Mouse (Mus musculus): Measurements from ENCODE around the gene Mcm6. TPM values are rescaled to one million over a fixed set of nuclear protein-coding genes. Genes with fewer than 3 reads are reported as not detected.

The Mcm6 gene
- polyA plus RNA-seq, 2 experiments: 110 to 231 TPM

DNA sequence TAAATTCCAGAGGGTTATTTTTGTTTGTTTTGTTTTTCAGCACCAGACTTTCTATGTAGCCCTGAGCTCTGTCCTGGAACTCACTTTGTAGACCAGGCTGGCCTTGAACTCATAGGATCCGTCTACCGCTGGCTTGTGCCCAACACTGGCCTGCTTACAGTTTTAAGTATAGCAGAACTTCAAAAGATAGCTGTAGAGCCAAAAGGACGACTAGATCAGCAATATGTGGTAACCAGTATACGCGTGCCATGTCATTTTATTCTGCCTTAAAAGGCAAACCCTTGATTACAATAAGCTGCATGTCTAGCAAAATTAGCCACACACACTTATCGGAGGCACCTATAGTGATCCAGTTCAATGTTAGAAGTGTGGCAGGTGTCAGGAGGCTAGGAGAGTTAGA lies 1.2 kb downstream of the Mcm6 start:
- WGBS (ENCODE audit: insufficient replicate concordance): 33% methylated on average over 6 of the region's 6 CpGs

DNA sequence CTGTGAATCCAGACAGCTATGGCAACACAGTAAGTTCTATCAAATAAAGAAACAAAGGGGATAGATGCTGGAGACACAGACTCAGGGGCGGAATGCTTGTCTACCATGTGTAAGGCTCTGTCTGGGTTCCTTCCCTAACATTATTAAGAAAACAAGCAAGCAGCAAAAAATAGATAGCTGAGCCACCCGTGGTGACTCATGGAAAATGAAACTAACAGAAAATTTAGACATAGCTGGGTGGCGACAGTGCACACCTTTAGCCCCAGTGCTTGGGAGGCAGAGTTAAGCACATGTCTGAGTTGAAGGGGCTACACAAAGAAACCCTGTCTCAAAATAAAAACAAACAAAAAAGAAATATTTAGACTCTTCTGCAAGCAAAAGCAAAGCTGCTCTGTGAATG lies 2.0 kb downstream of the Mcm6 start:
- Histone ChIP-seq H3K4me1 (replicated peaks; ENCODE audit: control insufficient read depth in 2 of 2, insufficient read depth in 2 of 2, low read length in 1 of 2) (peaks cover 24 to 32% of the 10 kb centered on the region in 2 experiments), H3K4me2 (ENCODE audit: low read depth) (peak overlapping the region; percentile 91), H3K27ac (peak overlapping the region; percentile 50), H3K27me3 (ENCODE audit: control insufficient read depth, insufficient read depth, low read length) (no peaks in the 10 kb centered on the region), H3K36me3 (replicated peaks; ENCODE audit: control insufficient read depth, insufficient read depth, low read depth) (peaks cover 49% of the 10 kb centered on the region), H3K4me3 (ENCODE audit: insufficient read depth in 1 of 2, low read depth in 2 of 2, low read length in 2 of 2) (peak overlapping the region; percentile 72 to 90), H3K9ac (replicated peaks) (peak overlapping the region; percentile 78), H3K9me3 (ENCODE audit: control insufficient read depth, low read length) (no peaks in the 10 kb centered on the region)
- peak in 1 of 3 experiments; percentile 23 for DNase-seq (ENCODE audit: low read depth in 3 of 3, low spot score in 3 of 3)
- ATAC-seq (ENCODE audit: insufficient read depth): no peak
- TF ChIP-seq EP300 (IDR thresholded peaks at IDR 0.05; ENCODE audit: low read depth) (no peak), CTCF (IDR thresholded peaks at IDR 0.05; ENCODE audit: low read depth) (no peak)
- 29% methylated on average over 3 of the region's 3 CpGs for WGBS (ENCODE audit: insufficient replicate concordance)

More for the DNA sequence above, 1.2 kb downstream of the Mcm6 start:
- H3K27me3 ChIP-seq (ENCODE audit: control insufficient read depth, insufficient read depth, low read length): no peaks in the 10 kb centered on the region
- peak overlapping the region; percentile 72 to 90 for H3K4me3 ChIP-seq (ENCODE audit: insufficient read depth in 1 of 2, low read depth in 2 of 2, low read length in 2 of 2)
- ATAC-seq (ENCODE audit: insufficient read depth) (no peak), DNase-seq (ENCODE audit: low read depth in 3 of 3, low spot score in 3 of 3) (no peak)
- H3K27ac ChIP-seq: peak overlapping the region; percentile 50; the same call in 1 of the 2 replicates
- no peaks in the 10 kb centered on the region for H3K9me3 ChIP-seq (ENCODE audit: control insufficient read depth, low read length)
- H3K4me1 ChIP-seq (replicated peaks; ENCODE audit: control insufficient read depth in 2 of 2, insufficient read depth in 2 of 2, low read length in 1 of 2): peaks cover 24 to 32% of the 10 kb centered on the region in 2 experiments
- TF ChIP-seq EP300 (IDR thresholded peaks at IDR 0.05; ENCODE audit: low read depth) (no peak), CTCF (IDR thresholded peaks at IDR 0.05; ENCODE audit: low read depth) (no peak)
- H3K36me3 ChIP-seq (replicated peaks; ENCODE audit: control insufficient read depth, insufficient read depth, low read depth): peaks cover 48% of the 10 kb centered on the region
- H3K4me2 ChIP-seq (ENCODE audit: low read depth): peak overlapping the region; percentile 91
- H3K9ac ChIP-seq (replicated peaks): peak overlapping the region; percentile 78

DNA sequence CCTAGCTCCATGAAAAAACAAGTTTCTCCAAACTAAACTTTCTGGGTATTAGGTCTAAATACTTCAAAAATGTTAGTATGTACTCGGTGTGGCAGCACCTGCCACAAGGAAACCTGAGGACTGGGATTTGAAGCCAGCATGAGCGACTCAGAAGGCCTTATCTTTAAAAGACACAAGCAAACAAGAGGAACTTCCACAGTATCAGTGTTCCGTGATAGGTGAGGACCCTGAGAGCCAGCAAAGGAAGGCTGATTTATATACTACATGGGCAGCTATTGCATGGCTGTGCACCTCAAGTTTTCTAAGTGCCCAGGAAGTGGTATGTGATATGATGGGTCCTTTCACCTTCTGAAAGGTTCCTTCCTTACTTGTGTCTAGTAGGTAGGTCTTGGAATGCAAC lies 6.4 kb downstream of the Mcm6 start:
- Histone ChIP-seq H3K9me3 (ENCODE audit: control insufficient read depth, low read length) (no peaks in the 10 kb centered on the region), H3K36me3 (replicated peaks; ENCODE audit: control insufficient read depth, insufficient read depth, low read depth) (peaks cover 87% of the 10 kb centered on the region), H3K27ac (no peak overlapping the region), H3K4me3 (ENCODE audit: insufficient read depth in 1 of 2, low read depth in 2 of 2, low read length in 2 of 2) (no peak overlapping the region), H3K9ac (replicated peaks) (no peak overlapping the region), H3K27me3 (ENCODE audit: control insufficient read depth, insufficient read depth, low read length) (no peaks in the 10 kb centered on the region), H3K4me2 (ENCODE audit: low read depth) (no peak overlapping the region), H3K4me1 (replicated peaks; ENCODE audit: control insufficient read depth in 2 of 2, insufficient read depth in 2 of 2, low read length in 1 of 2) (peaks cover 15 to 21% of the 10 kb centered on the region in 2 experiments)
- WGBS (ENCODE audit: insufficient replicate concordance): 23% methylated on average over 3 of the region's 3 CpGs
- peak in 1 of 3 experiments; percentile 10 for DNase-seq (ENCODE audit: low read depth in 3 of 3, low spot score in 3 of 3)
- ATAC-seq (ENCODE audit: insufficient read depth): no peak
- TF ChIP-seq EP300 (IDR thresholded peaks at IDR 0.05; ENCODE audit: low read depth): no peak
- no peak for TF ChIP-seq CTCF (IDR thresholded peaks at IDR 0.05; ENCODE audit: low read depth)

DNA sequence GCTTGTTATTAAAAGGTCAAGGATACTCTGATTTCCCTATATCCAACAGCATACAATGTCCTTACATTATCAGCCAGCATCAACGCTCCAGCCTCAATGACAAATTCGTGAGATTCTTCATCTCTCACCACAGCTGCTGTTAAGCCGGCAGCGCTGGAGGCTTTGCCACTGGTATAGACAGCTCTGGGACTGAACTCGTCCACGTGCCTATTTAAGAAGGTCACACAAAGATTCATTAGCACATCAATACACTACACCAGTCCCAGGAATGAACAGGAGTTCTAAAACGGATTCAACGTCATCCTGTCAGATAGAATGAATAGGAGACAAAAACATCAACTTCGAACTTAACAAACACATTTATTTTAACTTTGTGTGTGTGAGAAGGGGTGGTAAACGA lies 15.2 kb downstream of the Mcm6 start:
- Histone ChIP-seq H3K9me3 (ENCODE audit: control insufficient read depth, low read length) (no peaks in the 10 kb centered on the region), H3K36me3 (replicated peaks; ENCODE audit: control insufficient read depth, insufficient read depth, low read depth) (peaks cover 92% of the 10 kb centered on the region), H3K27me3 (ENCODE audit: control insufficient read depth, insufficient read depth, low read length) (no peaks in the 10 kb centered on the region), H3K27ac (no peak overlapping the region), H3K4me3 (ENCODE audit: insufficient read depth in 1 of 2, low read depth in 2 of 2, low read length in 2 of 2) (no peak overlapping the region), H3K4me2 (ENCODE audit: low read depth) (no peak overlapping the region), H3K4me1 (replicated peaks; ENCODE audit: control insufficient read depth in 2 of 2, insufficient read depth in 2 of 2, low read length in 1 of 2) (no peaks in the 10 kb centered on the region), H3K9ac (replicated peaks) (no peak overlapping the region)
- TF ChIP-seq EP300 (IDR thresholded peaks at IDR 0.05; ENCODE audit: low read depth): no peak
- no peak for TF ChIP-seq CTCF (IDR thresholded peaks at IDR 0.05; ENCODE audit: low read depth)
- ATAC-seq (ENCODE audit: insufficient read depth) (no peak), DNase-seq (ENCODE audit: low read depth in 3 of 3, low spot score in 3 of 3) (no peak)
- WGBS (ENCODE audit: insufficient replicate concordance): 85% methylated on average over 10 of the region's 10 CpGs

DNA sequence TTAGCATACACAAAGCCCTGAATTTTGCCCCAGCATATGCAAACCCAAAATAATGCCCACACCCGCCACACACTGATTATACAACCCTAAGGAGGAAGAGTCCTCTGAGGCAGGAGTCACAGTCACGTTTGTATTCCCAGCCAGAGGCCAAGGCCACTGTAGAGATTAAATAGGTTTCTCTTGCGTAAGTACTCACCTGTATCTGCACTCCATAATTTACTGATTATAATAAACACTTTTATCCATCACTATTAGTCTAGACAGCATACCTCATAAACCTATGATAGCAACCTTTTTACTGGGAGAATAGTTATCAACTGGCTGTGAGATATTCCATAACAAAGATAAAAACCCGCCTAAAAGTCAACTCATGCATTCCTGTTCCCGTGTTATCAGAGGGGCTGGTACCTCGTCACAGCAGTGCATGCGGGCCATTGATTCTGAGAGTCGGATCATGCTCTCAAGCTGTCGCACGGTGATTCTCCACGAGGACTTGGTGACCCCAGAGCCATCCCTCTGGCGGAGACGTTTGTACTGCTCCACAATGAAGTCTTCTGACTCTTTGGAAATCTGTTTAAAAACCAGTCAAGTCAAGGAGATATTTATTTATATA lies 21.6 kb downstream of the Mcm6 start:
- TF ChIP-seq EP300 (IDR thresholded peaks at IDR 0.05; ENCODE audit: low read depth) (no peak), CTCF (IDR thresholded peaks at IDR 0.05; ENCODE audit: low read depth) (no peak)
- no peak overlapping the region for H3K9ac ChIP-seq (replicated peaks)
- ATAC-seq (ENCODE audit: insufficient read depth): no peak
- H3K4me1 ChIP-seq (replicated peaks; ENCODE audit: control insufficient read depth in 2 of 2, insufficient read depth in 2 of 2, low read length in 1 of 2): no peaks in the 10 kb centered on the region
- DNase-seq (ENCODE audit: low read depth in 3 of 3, low spot score in 3 of 3): no peak
- 77% methylated on average over 13 of the region's 13 CpGs for WGBS (ENCODE audit: insufficient replicate concordance)
- H3K27ac ChIP-seq: no peak overlapping the region
- H3K9me3 ChIP-seq (ENCODE audit: control insufficient read depth, low read length): no peaks in the 10 kb centered on the region
- H3K4me2 ChIP-seq (ENCODE audit: low read depth): no peak overlapping the region
- H3K27me3 ChIP-seq (ENCODE audit: control insufficient read depth, insufficient read depth, low read length): no peaks in the 10 kb centered on the region
- no peak overlapping the region for H3K4me3 ChIP-seq (ENCODE audit: insufficient read depth in 1 of 2, low read depth in 2 of 2, low read length in 2 of 2)
- H3K36me3 ChIP-seq (replicated peaks; ENCODE audit: control insufficient read depth, insufficient read depth, low read depth): peaks cover 89% of the 10 kb centered on the region
